Mouse (Mus musculus): ENCODE measurements around the gene Synpo2. TPM values are rescaled to one million over a fixed set of nuclear protein-coding genes. Genes with fewer than 3 reads are reported as not detected.

Gene Synpo2
- polyA plus RNA-seq, 2 experiments: 0.03 to 0.04 TPM

GRCm38 (mm10) chr3:123266753-123267651 is 31.1 kb upstream of the Synpo2 start, which contains the start of gene Sec24d:
Sec24d (plus strand) TSS chr3:123267455.
- peak within 1 kb of the TSS; percentile 38 for H3K9ac ChIP-seq (replicated peaks)
- TF ChIP-seq CTCF (IDR thresholded peaks at IDR 0.05; ENCODE audit: low read depth): no peak
- TF ChIP-seq EP300 (IDR thresholded peaks at IDR 0.05; ENCODE audit: low read depth): no peak
- H3K4me2 ChIP-seq (ENCODE audit: low read depth): peak within 1 kb of the TSS; percentile 56
- H3K4me1 ChIP-seq (replicated peaks; ENCODE audit: control insufficient read depth in 2 of 2, insufficient read depth in 2 of 2, low read length in 1 of 2): 0 out of 4 replicates have a peak, but pooled peaks cover 0 to 3% of the 10 kb centered on the region in 2 experiments
- no peaks in the 10 kb centered on the region for H3K36me3 ChIP-seq (replicated peaks; ENCODE audit: control insufficient read depth, insufficient read depth, low read depth)
- no peak within 1 kb of the TSS for H3K27ac ChIP-seq
- ATAC-seq (ENCODE audit: insufficient read depth): peak; percentile 74
- 2% methylated on average over 65 of the region's 68 CpGs for WGBS (ENCODE audit: insufficient replicate concordance)
- peak; percentile 26 to 34 (median 32) for DNase-seq (ENCODE audit: low read depth in 3 of 3, low spot score in 3 of 3)
- no peaks in the 10 kb centered on the region for H3K9me3 ChIP-seq (ENCODE audit: control insufficient read depth, low read length)
- peak within 1 kb of the TSS; percentile 55 to 62 for H3K4me3 ChIP-seq (ENCODE audit: insufficient read depth in 1 of 2, low read depth in 2 of 2, low read length in 2 of 2)
- H3K27me3 ChIP-seq (ENCODE audit: control insufficient read depth, insufficient read depth, low read length): peaks cover 7% of the 10 kb centered on the region

DNA sequence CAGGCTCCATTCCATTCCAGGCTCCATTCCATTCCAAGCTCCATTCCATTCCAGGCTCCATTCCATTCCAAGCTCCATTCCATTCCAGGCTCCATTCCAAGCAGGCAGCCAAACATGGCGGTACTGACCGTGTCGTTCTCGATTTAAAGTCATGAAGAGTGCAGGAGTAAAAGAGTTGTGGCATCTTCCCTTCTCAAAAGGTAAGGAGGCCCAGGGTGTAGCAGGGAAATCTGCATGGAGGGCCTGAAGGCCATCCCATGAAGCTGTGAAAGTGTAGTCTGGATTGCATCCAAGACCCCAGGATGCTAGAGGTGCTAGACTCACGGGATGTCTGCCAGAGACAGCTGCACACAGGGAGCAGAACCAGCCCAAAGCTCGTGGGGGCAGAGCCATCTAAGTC is 28.8 kb upstream of the Synpo2 start:
- WGBS (ENCODE audit: insufficient replicate concordance): 49% methylated on average over 6 of the region's 6 CpGs
- Histone ChIP-seq H3K9ac (replicated peaks) (no peak overlapping the region), H3K4me1 (replicated peaks; ENCODE audit: control insufficient read depth in 2 of 2, insufficient read depth in 2 of 2, low read length in 1 of 2) (0 out of 4 replicates have a peak, but pooled peaks cover 0 to 3% of the 10 kb centered on the region in 2 experiments), H3K27ac (no peak overlapping the region), H3K27me3 (ENCODE audit: control insufficient read depth, insufficient read depth, low read length) (peaks cover 7% of the 10 kb centered on the region), H3K36me3 (replicated peaks; ENCODE audit: control insufficient read depth, insufficient read depth, low read depth) (no peaks in the 10 kb centered on the region), H3K4me2 (ENCODE audit: low read depth) (no peak overlapping the region), H3K9me3 (ENCODE audit: control insufficient read depth, low read length) (no peaks in the 10 kb centered on the region), H3K4me3 (ENCODE audit: insufficient read depth in 1 of 2, low read depth in 2 of 2, low read length in 2 of 2) (peak overlapping the region in 1 of 2 experiments; percentile 19; a peak in 1 of 4 replicates)
- ATAC-seq (ENCODE audit: insufficient read depth) (no peak), DNase-seq (ENCODE audit: low read depth in 3 of 3, low spot score in 3 of 3) (no peak)
- TF ChIP-seq CTCF (IDR thresholded peaks at IDR 0.05; ENCODE audit: low read depth) (no peak), EP300 (IDR thresholded peaks at IDR 0.05; ENCODE audit: low read depth) (no peak)

GRCm38 (mm10) chr3:123258709-123259108 is 22.8 kb upstream of the Synpo2 start:
- H3K36me3 ChIP-seq (replicated peaks; ENCODE audit: control insufficient read depth, insufficient read depth, low read depth): no peaks in the 10 kb centered on the region
- H3K27ac ChIP-seq: no peak overlapping the region
- H3K9me3 ChIP-seq (ENCODE audit: control insufficient read depth, low read length): no peaks in the 10 kb centered on the region
- no peak overlapping the region for H3K4me2 ChIP-seq (ENCODE audit: low read depth)
- 68% methylated on average over 4 of the region's 4 CpGs for WGBS (ENCODE audit: insufficient replicate concordance)
- no peaks in the 10 kb centered on the region for H3K27me3 ChIP-seq (ENCODE audit: control insufficient read depth, insufficient read depth, low read length)
- no peak overlapping the region for H3K9ac ChIP-seq (replicated peaks)
- TF ChIP-seq CTCF (IDR thresholded peaks at IDR 0.05; ENCODE audit: low read depth) (no peak), EP300 (IDR thresholded peaks at IDR 0.05; ENCODE audit: low read depth) (no peak)
- H3K4me1 ChIP-seq (replicated peaks; ENCODE audit: control insufficient read depth in 2 of 2, insufficient read depth in 2 of 2, low read length in 1 of 2): peaks cover 0 to 5% of the 10 kb centered on the region in 2 experiments; a peak in 2 of 4 replicates
- ATAC-seq (ENCODE audit: insufficient read depth) (no peak), DNase-seq (ENCODE audit: low read depth in 3 of 3, low spot score in 3 of 3) (no peak)
- no peak overlapping the region for H3K4me3 ChIP-seq (ENCODE audit: insufficient read depth in 1 of 2, low read depth in 2 of 2, low read length in 2 of 2)

DNA sequence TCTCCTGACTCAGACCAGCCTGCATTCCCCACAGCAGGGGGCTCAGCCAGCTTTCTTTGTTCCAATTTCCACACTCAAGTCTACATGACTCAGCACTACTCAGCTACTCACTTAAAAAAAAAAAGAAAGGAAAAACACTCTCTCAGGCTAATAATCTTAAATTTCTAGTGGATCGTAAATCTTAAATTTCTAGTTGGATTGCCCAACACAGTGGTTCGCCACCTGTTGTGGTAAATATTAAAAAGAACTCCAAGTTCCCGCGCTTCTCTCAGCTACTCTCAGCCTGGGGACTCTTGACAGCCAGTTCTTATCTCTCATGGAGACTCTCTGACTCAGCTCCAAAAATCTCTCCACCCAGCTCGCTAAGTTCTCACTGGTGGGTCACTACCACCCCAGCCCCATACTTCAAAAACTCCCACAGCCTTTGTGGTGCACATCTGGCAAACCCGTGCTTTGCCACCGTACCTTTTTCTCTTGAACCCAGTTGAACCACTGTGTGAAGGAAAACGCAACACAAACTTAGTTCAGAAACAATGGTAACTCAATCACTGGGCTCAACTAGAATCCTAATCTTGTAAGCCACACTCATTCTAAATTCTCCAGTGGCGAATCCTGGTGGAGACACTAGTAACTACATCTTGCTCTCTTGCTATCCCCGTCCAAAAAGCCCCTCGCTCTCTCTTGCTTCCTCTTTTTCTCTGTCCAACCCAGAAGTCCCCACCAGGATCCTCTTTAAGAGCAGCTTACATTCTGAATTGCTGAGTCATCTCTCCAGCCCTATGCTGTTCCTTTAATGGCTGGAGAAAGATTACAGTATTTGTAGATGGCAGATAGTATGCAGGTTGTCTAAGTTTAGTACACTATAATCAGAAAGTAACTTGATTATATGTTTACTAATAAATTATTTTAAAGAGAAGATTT is 20.5 kb upstream of the Synpo2 start:
- Histone ChIP-seq H3K4me1 (replicated peaks; ENCODE audit: control insufficient read depth in 2 of 2, insufficient read depth in 2 of 2, low read length in 1 of 2) (peaks cover 0 to 5% of the 10 kb centered on the region in 2 experiments; a peak in 2 of 4 replicates), H3K27me3 (ENCODE audit: control insufficient read depth, insufficient read depth, low read length) (no peaks in the 10 kb centered on the region), H3K9ac (replicated peaks) (no peak overlapping the region), H3K9me3 (ENCODE audit: control insufficient read depth, low read length) (no peaks in the 10 kb centered on the region), H3K27ac (no peak overlapping the region), H3K4me2 (ENCODE audit: low read depth) (no peak overlapping the region), H3K36me3 (replicated peaks; ENCODE audit: control insufficient read depth, insufficient read depth, low read depth) (no peaks in the 10 kb centered on the region), H3K4me3 (ENCODE audit: insufficient read depth in 1 of 2, low read depth in 2 of 2, low read length in 2 of 2) (no peak overlapping the region)
- ATAC-seq (ENCODE audit: insufficient read depth) (peak; percentile 64; the same call in 1 of the 2 replicates), DNase-seq (ENCODE audit: low read depth in 3 of 3, low spot score in 3 of 3) (peak in 2 of 3 experiments; percentile 27 to 30)
- 32% methylated on average over 11 of the region's 11 CpGs for WGBS (ENCODE audit: insufficient replicate concordance)
- TF ChIP-seq CTCF (IDR thresholded peaks at IDR 0.05; ENCODE audit: low read depth) (no peak), EP300 (IDR thresholded peaks at IDR 0.05; ENCODE audit: low read depth) (no peak)

Data from liver, embryonic 14.5 days (tissue).